In genomic region chr8:46898697-46899445, GRCm38 (mm10) we compare ENCODE assay signal across 17 mouse cellular contexts.
DNase-seq lines count a peak whose midpoint lies in the region; ATAC-seq lines count a peak whose summit lies in the region.
"Had no signal": no experiment of that assay in that cellular context is flagged by ENCODE, and none has a peak within 500 bp of the region (broad histone marks: within the 10 kb centered on the region; RNA-seq: fewer than 3 reads in every experiment).

No protein-coding gene starts in this region.

- no peak overlapping the region for H3K4me3 ChIP-seq in heart, embryonic 12.5 days
- no peak overlapping the region for H3K4me3 ChIP-seq in heart, embryonic 11.5 days (ENCODE audit: low read depth, low read length)
- H3K4me3 ChIP-seq in hindbrain, embryonic 11.5 days (ENCODE audit: low read depth, low read length), result no peak overlapping the region
- H3K4me3 ChIP-seq: forebrain, embryonic 10.5 days; hindbrain, embryonic 15.5 days; liver, embryonic 15.5 days had no signal

- H3K27ac ChIP-seq in heart, embryonic 12.5 days (ENCODE audit: poor library complexity, severe bottlenecking), result no peak overlapping the region
- H3K27ac ChIP-seq in heart, embryonic 11.5 days (ENCODE audit: low read depth, low read length), result no peak overlapping the region
- H3K27ac ChIP-seq in hindbrain, embryonic 11.5 days (ENCODE audit: low read depth, low read length), result no peak overlapping the region
- H3K27ac ChIP-seq: forebrain, embryonic 10.5 days; hindbrain, embryonic 15.5 days; liver, embryonic 15.5 days had no signal

- ATAC-seq in heart, embryonic 12.5 days (ENCODE audit: insufficient number of reproducible peaks, low FRiP score), result peak; percentile 48; the same call in 1 of the 2 replicates
- ATAC-seq in heart, embryonic 11.5 days (replicated peaks; ENCODE audit: insufficient number of reproducible peaks, low FRiP score, low TSS enrichment), result no peak
- ATAC-seq in hindbrain, embryonic 11.5 days (ENCODE audit: low FRiP score), result no peak
- ATAC-seq: midbrain, embryonic 16.5 days; Patski had no signal

- H3K9me3 ChIP-seq in heart, embryonic 12.5 days (replicated peaks), result no peaks in the 10 kb centered on the region
- H3K9me3 ChIP-seq in heart, embryonic 11.5 days (replicated peaks; ENCODE audit: control insufficient read depth, low read length), result no peaks in the 10 kb centered on the region
- H3K9me3 ChIP-seq in hindbrain, embryonic 11.5 days (ENCODE audit: control insufficient read depth, low read length), result no peaks in the 10 kb centered on the region
- H3K9me3 ChIP-seq: forebrain, embryonic 10.5 days; hindbrain, embryonic 15.5 days; liver, embryonic 15.5 days had no signal

- no peak overlapping the region for H3K9ac ChIP-seq in heart, embryonic 12.5 days
- no peak overlapping the region for H3K9ac ChIP-seq in heart, embryonic 11.5 days (ENCODE audit: low read depth, low read length)
- H3K9ac ChIP-seq in hindbrain, embryonic 11.5 days (ENCODE audit: low read depth, low read length), result no peak overlapping the region
- H3K9ac ChIP-seq: hindbrain, embryonic 15.5 days; liver, embryonic 15.5 days had no signal

- 31% methylated on average over 5 of the region's 5 CpGs for WGBS in heart, embryonic 12.5 days
- WGBS in heart, embryonic 11.5 days (ENCODE audit: insufficient replicate concordance), result 41% methylated on average over 5 of the region's 5 CpGs
- WGBS in hindbrain, embryonic 11.5 days, result 36% methylated on average over 5 of the region's 5 CpGs

- H3K4me2 ChIP-seq in heart, embryonic 12.5 days, result no peak overlapping the region
- H3K4me2 ChIP-seq in heart, embryonic 11.5 days, result no peak overlapping the region
- H3K4me2 ChIP-seq in hindbrain, embryonic 11.5 days (replicated peaks; ENCODE audit: low read depth, low read length), result no peak overlapping the region
- H3K4me2 ChIP-seq: hindbrain, embryonic 15.5 days; liver, embryonic 15.5 days had no signal

- H3K27me3 ChIP-seq in heart, embryonic 12.5 days (replicated peaks), result no peaks in the 10 kb centered on the region
- no peaks in the 10 kb centered on the region for H3K27me3 ChIP-seq in heart, embryonic 11.5 days (ENCODE audit: control insufficient read depth, insufficient read depth, low read length)
- no peaks in the 10 kb centered on the region for H3K27me3 ChIP-seq in hindbrain, embryonic 11.5 days (ENCODE audit: control insufficient read depth, insufficient read depth, low read length)
- H3K27me3 ChIP-seq: hindbrain, embryonic 15.5 days; liver, embryonic 15.5 days had no signal

- no peaks in the 10 kb centered on the region for H3K36me3 ChIP-seq in heart, embryonic 12.5 days
- no peaks in the 10 kb centered on the region for H3K36me3 ChIP-seq in heart, embryonic 11.5 days (ENCODE audit: control insufficient read depth, insufficient read depth, low read length)
- no peaks in the 10 kb centered on the region for H3K36me3 ChIP-seq in hindbrain, embryonic 11.5 days (ENCODE audit: control insufficient read depth, insufficient read depth, low read length)
- H3K36me3 ChIP-seq: forebrain, embryonic 10.5 days; hindbrain, embryonic 15.5 days; liver, embryonic 15.5 days had no signal

- H3K4me1 ChIP-seq in heart, embryonic 12.5 days (replicated peaks), result peaks cover 8% of the 10 kb centered on the region
- no peaks in the 10 kb centered on the region for H3K4me1 ChIP-seq in heart, embryonic 11.5 days (ENCODE audit: control insufficient read depth, insufficient read depth, low read length)
- H3K4me1 ChIP-seq in hindbrain, embryonic 11.5 days (replicated peaks; ENCODE audit: control insufficient read depth, insufficient read depth, low read length), result no peaks in the 10 kb centered on the region
- H3K4me1 ChIP-seq: hindbrain, embryonic 15.5 days; liver, embryonic 15.5 days had no signal

- peak; percentile 38 for DNase-seq in lung, postnatal 10 days
- no peak for DNase-seq in lung, adult 18-20 months
- DNase-seq in hindlimb bud, embryonic 11.5 days (ENCODE audit: extremely low spot score, low read depth, low spot score), result peak; percentile 12
- no peak for DNase-seq in frontal cortex, postnatal 25 days (ENCODE audit: low spot score in 2 of 2)
- DNase-seq in hindbrain, embryonic 11.5 days (ENCODE audit: low spot score), result no peak
- DNase-seq: adrenal gland, postnatal 10 days; cerebellum, postnatal 36 days; gastrocnemius, postnatal 10 days; right cerebral cortex, adult 18-20 months; thymus, postnatal 25 days had no signal

Comparison
In these comparisons a context has a peak if more than half of its experiments do, and no peak if none do; other contexts are left out.
1. DNase-seq: peak in lung, postnatal 10 days (single experiment) and hindlimb bud, embryonic 11.5 days (single experiment); none in lung, adult 18-20 months (0 of 2), frontal cortex, postnatal 25 days (0 of 2) and hindbrain, embryonic 11.5 days (single experiment).